9 mouse cellular contexts compared by ENCODE assay signal in the genomic region with DNA sequence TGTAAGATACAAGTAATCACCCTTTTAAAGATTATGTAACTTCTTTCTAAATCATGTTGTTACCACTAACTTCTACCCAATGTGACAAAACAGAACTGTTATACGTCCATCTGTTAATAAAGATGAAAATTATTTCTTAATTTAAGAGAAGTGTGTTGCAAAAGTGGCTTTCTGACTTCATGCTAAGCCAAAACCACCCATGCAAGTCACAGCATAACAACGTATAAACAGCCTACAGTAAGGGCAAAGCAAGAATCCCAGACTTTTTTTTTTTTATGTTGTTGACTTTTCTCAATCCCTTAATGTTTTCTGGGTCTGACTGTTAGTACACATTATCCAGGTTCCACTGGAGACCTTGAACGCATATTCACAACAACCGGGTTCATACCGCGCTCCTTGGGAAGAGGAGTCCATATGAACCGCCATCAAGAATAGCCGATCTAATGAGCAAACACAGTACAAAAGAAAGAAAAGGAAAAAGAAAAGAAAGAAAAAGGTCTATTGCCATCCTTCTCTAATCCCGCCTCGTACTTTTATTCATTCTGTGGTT. TPM values are rescaled to one million over a fixed set of nuclear protein-coding genes. Genes with fewer than 3 reads are reported as not detected.
DNase-seq lines count a peak whose midpoint lies in the region; ATAC-seq lines count a peak whose summit lies in the region.
"Had no signal": no experiment of that assay in that cellular context is flagged by ENCODE, and none has a peak within 500 bp of the region (broad histone marks: within the 10 kb centered on the region; RNA-seq: fewer than 3 reads in every experiment).

No protein-coding gene starts in this region.

- H3K36me3 ChIP-seq in heart, embryonic 14.5 days (ENCODE audit: control insufficient read depth, insufficient read depth, low read length), result no peaks in the 10 kb centered on the region
- H3K36me3 ChIP-seq in macrophage (ENCODE audit: inconsistent target), result no peaks in the 10 kb centered on the region

- peaks cover 2 to 7% of the 10 kb centered on the region in 2 experiments; a peak in 3 of 4 replicates for H3K4me1 ChIP-seq in heart, embryonic 14.5 days (ENCODE audit: control insufficient read depth in 2 of 2, insufficient read depth in 2 of 2, low read length in 2 of 2)

- peak overlapping the region; percentile 74 to 77; a peak in 3 of 4 replicates for H3K4me3 ChIP-seq in heart, embryonic 14.5 days (ENCODE audit: control insufficient read depth in 1 of 2, insufficient read depth in 1 of 2, low read depth in 1 of 2, low read length in 2 of 2)
- H3K4me3 ChIP-seq in macrophage (ENCODE audit: inconsistent target), result peak overlapping the region; percentile 78

- H3K9me3 ChIP-seq in heart, embryonic 14.5 days (ENCODE audit: control insufficient read depth, low read length), result no peaks in the 10 kb centered on the region

- ATAC-seq in heart, embryonic 14.5 days (ENCODE audit: insufficient number of reproducible peaks, insufficient read depth, low FRiP score, low read depth), result no peak
- ATAC-seq in granulocyte monocyte progenitor cell, adult 5-6 weeks (replicated peaks; ENCODE audit: poor library complexity, severe bottlenecking), result peak; percentile 31

- H3K4me2 ChIP-seq in heart, embryonic 14.5 days (ENCODE audit: low read length), result peak overlapping the region; percentile 90

- no peak for DNase-seq in heart, postnatal 14 days
- DNase-seq in NIH3T3 (ENCODE audit: low read depth), result peak; percentile 14
- DNase-seq in left cerebral cortex, adult 11 months (ENCODE audit: low spot score), result no peak
- DNase-seq in spleen, postnatal 36 days (ENCODE audit: low spot score in 2 of 2), result no peak
- no peak for DNase-seq in natural killer cell, adult 2 months (ENCODE audit: low spot score in 2 of 2)
- DNase-seq: thymus, adult 2 months had no signal

- 24% methylated on average over 10 of the region's 10 CpGs for WGBS in heart, embryonic 14.5 days
- WGBS in macrophage (ENCODE audit: missing documents), result 32% methylated on average over 10 of the region's 10 CpGs

- intact Hi-C loops in heart, postnatal 14 days (cut with DNase I), result loop anchor here (2.0 kb wide), 1 partner anchor 34 kb away; no protein-coding TSS in a partner anchor

- H3K9ac ChIP-seq in heart, embryonic 14.5 days (ENCODE audit: low read length), result peak overlapping the region; percentile 84

- H3K27me3 ChIP-seq in heart, embryonic 14.5 days (ENCODE audit: control insufficient read depth, insufficient read depth, low read length), result no peaks in the 10 kb centered on the region

- peak overlapping the region in 1 of 2 experiments; percentile 97; a peak in 1 of 4 replicates for H3K27ac ChIP-seq in heart, embryonic 14.5 days (replicated peaks in 1 of 2; ENCODE audit: control insufficient read depth in 1 of 2, insufficient read depth in 1 of 2, low read depth in 2 of 2, low read length in 2 of 2)
- H3K27ac ChIP-seq in macrophage, result peak overlapping the region; percentile 39

- no peaks in the 10 kb centered on the region for H3K79me2 ChIP-seq in macrophage (ENCODE audit: inconsistent target)

RNA-seq across cellular contexts. Expression of a gene that starts 0.8 kb away (rescaled TPM):
- polyA plus RNA-seq in heart, embryonic 14.5 days (2014; fragmentation: Nextera tagmentation; extraction: Ambion mirVana), result 8.7 and 9.4 TPM in 2 replicates
- total RNA-seq in heart, postnatal 14 days (2021), result 1 to 10 TPM; 4.0 to 4.3 TPM
- 5.7 and 7.2 TPM in 2 replicates for total RNA-seq in granulocyte monocyte progenitor cell, adult 5-6 weeks (2014; fragmentation: Nextera tagmentation)
- total RNA-seq in granulocyte monocyte progenitor cell, adult 5-6 weeks (2017), result 2.8 and 4.1 TPM in 2 replicates
- total RNA-seq in macrophage (2018; cell fraction: chromatin; rRNA removed), result 1 to 10 TPM in 18 of 26 experiments, under 1 TPM in 8; 0.20 to 6.6 (median 1.6) TPM
- 1 to 10 TPM; 1.1 to 5.3 (median 4.0) TPM for total RNA-seq in macrophage (2018; cell fraction: cytosol; rRNA removed)
- 1 to 10 TPM in 24 of 26 experiments, under 1 TPM in 2; 0.45 to 7.6 (median 2.5) TPM for total RNA-seq in macrophage (2018; cell fraction: nucleus; rRNA removed)
- 3.4 to 6.0 TPM (median 4.8 TPM) in 3 replicates for polyA plus RNA-seq in macrophage (2018)

RNA-seq across cellular contexts. Expression of a gene that starts 36.6 kb away (rescaled TPM):
- polyA plus RNA-seq in heart, embryonic 14.5 days (2014; fragmentation: Nextera tagmentation; extraction: Ambion mirVana), result 165 and 168 TPM in 2 replicates
- 100 to 1,000 TPM; 220 to 223 TPM for total RNA-seq in heart, postnatal 14 days (2021)
- 45.9 and 67.3 TPM in 2 replicates for total RNA-seq in granulocyte monocyte progenitor cell, adult 5-6 weeks (2014; fragmentation: Nextera tagmentation)
- total RNA-seq in granulocyte monocyte progenitor cell, adult 5-6 weeks (2017), result 97.9 and 124 TPM in 2 replicates
- total RNA-seq in macrophage (2018; cell fraction: chromatin; rRNA removed), result 10 to 100 TPM; 24.0 to 95.9 (median 64.2) TPM
- total RNA-seq in macrophage (2018; cell fraction: cytosol; rRNA removed), result 10 to 100 TPM; 35.5 to 49.2 (median 43.0) TPM
- total RNA-seq in macrophage (2018; cell fraction: nucleus; rRNA removed), result 10 to 100 TPM; 27.2 to 75.2 (median 48.5) TPM
- 44.9 to 107 TPM (median 54.7 TPM) in 3 replicates for polyA plus RNA-seq in macrophage (2018)

RNA-seq across cellular contexts. Expression of a gene that starts 54.7 kb away (rescaled TPM):
- 23.6 and 28.2 TPM in 2 replicates for polyA plus RNA-seq in heart, embryonic 14.5 days (2014; fragmentation: Nextera tagmentation; extraction: Ambion mirVana)
- 10 to 100 TPM in 1 of 2 experiments, 1 to 10 TPM in 1; 9.9 to 10.1 TPM for total RNA-seq in heart, postnatal 14 days (2021)
- 34.9 and 40.4 TPM in 2 replicates for total RNA-seq in granulocyte monocyte progenitor cell, adult 5-6 weeks (2014; fragmentation: Nextera tagmentation)
- 49.4 and 51.5 TPM in 2 replicates for total RNA-seq in granulocyte monocyte progenitor cell, adult 5-6 weeks (2017)
- total RNA-seq in macrophage (2018; cell fraction: chromatin; rRNA removed), result 10 to 100 TPM in 23 of 26 experiments, 1 to 10 TPM in 3; 9.0 to 40.8 (median 25.6) TPM
- 10 to 100 TPM; 15.9 to 33.3 (median 25.0) TPM for total RNA-seq in macrophage (2018; cell fraction: cytosol; rRNA removed)
- total RNA-seq in macrophage (2018; cell fraction: nucleus; rRNA removed), result 10 to 100 TPM; 11.5 to 44.0 (median 27.1) TPM
- 25.3 to 27.4 TPM (median 26.0 TPM) in 3 replicates for polyA plus RNA-seq in macrophage (2018)

RNA-seq across cellular contexts. Expression of a gene that starts 54.9 kb away (rescaled TPM):
- polyA plus RNA-seq in heart, embryonic 14.5 days (2014; fragmentation: Nextera tagmentation; extraction: Ambion mirVana), result 0.19 and 0.23 TPM in 2 replicates
- under 1 TPM; 0.14 to 0.15 TPM for total RNA-seq in heart, postnatal 14 days (2021)
- total RNA-seq in granulocyte monocyte progenitor cell, adult 5-6 weeks (2014; fragmentation: Nextera tagmentation), result not detected in 2 replicates
- 0.43 TPM in 1 of 2 replicates, not detected in the other for total RNA-seq in granulocyte monocyte progenitor cell, adult 5-6 weeks (2017)
- total RNA-seq in macrophage (2018; cell fraction: chromatin; rRNA removed), result not detected
- not detected for total RNA-seq in macrophage (2018; cell fraction: cytosol; rRNA removed)
- not detected for total RNA-seq in macrophage (2018; cell fraction: nucleus; rRNA removed)
- polyA plus RNA-seq in macrophage (2018), result not detected in 3 replicates
